Mouse (Mus musculus) E14TG2a.4 (cell line): ENCODE data around the gene Ikzf2.

Experiments used
- H3K27me3 ChIP-seq: 2 replicates; pipeline ENCODE4 v1.6.1; 2014; ENCODE audit warnings: low read length, control low read depth; ENCODE audit not compliant: insufficient read depth
- H3K36me3 ChIP-seq: 2 replicates; pipeline ENCODE4 v1.6.1; 2014; ENCODE audit warnings: low read length, control low read depth; ENCODE audit not compliant: insufficient read depth
- H3K4me1 ChIP-seq: replicated peaks from 2 replicates; pipeline ENCODE4 v1.6.1; 2014; ENCODE audit warnings: low read depth, low read length, control low read depth
- H3K4me3 ChIP-seq: replicated peaks from 2 replicates; pipeline ENCODE4 v1.5.1; 2014; ENCODE audit warnings: mild to moderate bottlenecking, low read length
- H3K9me3 ChIP-seq: 2 replicates; pipeline ENCODE4 v1.6.1; 2014; ENCODE audit warnings: low read length, control low read depth
- CTCF ChIP-seq: conservative IDR thresholded peaks from 2 replicates; pipeline ENCODE4 v1.5.1; 2014; ENCODE audit warnings: low read length
- NANOG ChIP-seq: IDR thresholded peaks from 2 replicates; pipeline ENCODE4 v1.6.1; 2014; ENCODE audit warnings: borderline replicate concordance, low read length, mixed read lengths
- POU5F1 ChIP-seq: IDR thresholded peaks from 2 replicates; pipeline ENCODE4 v1.6.1; 2014; ENCODE audit warnings: low read length, borderline replicate concordance

Ikzf2 gene

GRCm38 (mm10) chr1:69688961-69689360 lies 1.9 kb upstream of the Ikzf2 start:
- Histone ChIP-seq H3K9me3 (no peaks in the 10 kb centered on the region), H3K27me3 (peaks cover 2% of the 10 kb centered on the region; the same call in 1 of the 2 replicates), H3K36me3 (no peaks in the 10 kb centered on the region), H3K4me1 (peaks cover 11% of the 10 kb centered on the region), H3K4me3 (no peak overlapping the region)
- TF ChIP-seq CTCF (peak; percentile 64), NANOG (no peak)

- Histone ChIP-seq H3K4me1 (peaks cover 11% of the 10 kb centered on the region), H3K4me3 (peak overlapping the region; percentile 85), H3K36me3 (no peaks in the 10 kb centered on the region), H3K9me3 (no peaks in the 10 kb centered on the region), H3K27me3 (peaks cover 2% of the 10 kb centered on the region; the same call in 1 of the 2 replicates)
- TF ChIP-seq CTCF: no peak
- no peak for TF ChIP-seq POU5F1
- TF ChIP-seq NANOG: no peak
Observed at GRCm38 (mm10) chr1:69688118-69688517, 1.1 kb upstream of the Ikzf2 start.

- Histone ChIP-seq H3K4me1 (peaks cover 11% of the 10 kb centered on the region), H3K4me3 (peak overlapping the region; percentile 82), H3K27me3 (peaks cover 2% of the 10 kb centered on the region; the same call in 1 of the 2 replicates), H3K9me3 (no peaks in the 10 kb centered on the region), H3K36me3 (no peaks in the 10 kb centered on the region)
- TF ChIP-seq CTCF (no peak), NANOG (no peak), POU5F1 (no peak)
Observed at GRCm38 (mm10) chr1:69686741-69687075, 337 bp downstream of the Ikzf2 start.

GRCm38 (mm10) chr1:69685890-69686490 lies 1.1 kb downstream of the Ikzf2 start:
- H3K9me3 ChIP-seq: no peaks in the 10 kb centered on the region
- no peaks in the 10 kb centered on the region for H3K36me3 ChIP-seq
- peaks cover 2% of the 10 kb centered on the region; the same call in 1 of the 2 replicates for H3K27me3 ChIP-seq
- H3K4me3 ChIP-seq: 0 out of 2 replicates have a peak overlapping the region, but pooled peaks have one; percentile 82
- TF ChIP-seq POU5F1: no peak
- no peak for TF ChIP-seq CTCF
- no peak for TF ChIP-seq NANOG
- peaks cover 11% of the 10 kb centered on the region for H3K4me1 ChIP-seq

- TF ChIP-seq NANOG (no peak), POU5F1 (no peak), CTCF (no peak)
- no peaks in the 10 kb centered on the region for H3K36me3 ChIP-seq
- no peaks in the 10 kb centered on the region for H3K9me3 ChIP-seq
- peaks cover 2% of the 10 kb centered on the region; the same call in 1 of the 2 replicates for H3K27me3 ChIP-seq
- H3K4me1 ChIP-seq: peaks cover 11% of the 10 kb centered on the region
- H3K4me3 ChIP-seq: no peak overlapping the region
Observed at GRCm38 (mm10) chr1:69685049-69685889, 1.8 kb downstream of the Ikzf2 start.

GRCm38 (mm10) chr1:69684280-69685040 lies 2.6 kb downstream of the Ikzf2 start:
- H3K4me3 ChIP-seq: no peak overlapping the region
- no peaks in the 10 kb centered on the region for H3K36me3 ChIP-seq
- H3K9me3 ChIP-seq: no peaks in the 10 kb centered on the region
- peaks cover 2% of the 10 kb centered on the region; the same call in 1 of the 2 replicates for H3K27me3 ChIP-seq
- TF ChIP-seq CTCF: no peak
- TF ChIP-seq POU5F1: no peak
- no peak for TF ChIP-seq NANOG
- H3K4me1 ChIP-seq: peaks cover 11% of the 10 kb centered on the region

- no peak for TF ChIP-seq CTCF
- no peak for TF ChIP-seq NANOG
- TF ChIP-seq POU5F1: no peak
- H3K36me3 ChIP-seq: no peaks in the 10 kb centered on the region
- H3K4me1 ChIP-seq: peaks cover 9% of the 10 kb centered on the region
- no peak overlapping the region for H3K4me3 ChIP-seq
- no peaks in the 10 kb centered on the region for H3K9me3 ChIP-seq
- peaks cover 2% of the 10 kb centered on the region; the same call in 1 of the 2 replicates for H3K27me3 ChIP-seq
Observed at GRCm38 (mm10) chr1:69683851-69684250, 3.2 kb downstream of the Ikzf2 start.

GRCm38 (mm10) chr1:69683058-69683457 lies 4.0 kb downstream of the Ikzf2 start:
- Histone ChIP-seq H3K27me3 (peaks cover 2% of the 10 kb centered on the region; the same call in 1 of the 2 replicates), H3K36me3 (no peaks in the 10 kb centered on the region), H3K4me1 (peaks cover 7% of the 10 kb centered on the region), H3K9me3 (no peaks in the 10 kb centered on the region), H3K4me3 (no peak overlapping the region)
- no peak for TF ChIP-seq CTCF
- TF ChIP-seq POU5F1: no peak
- TF ChIP-seq NANOG: no peak
